Mouse (Mus musculus) olfactory bulb, adult 2 months (tissue): ENCODE results near the gene Fn3k.

Experiments
- CTCF ChIP-seq: fragments of 200-500 bp; IDR thresholded peaks from 2 replicates; pipeline ENCODE4 v1.5.1; 2012; ENCODE audit warnings: low read depth, mild to moderate bottlenecking, low read length, moderate library complexity; ENCODE audit not compliant: insufficient read depth
- POLR2A ChIP-seq: fragments of 200-500 bp; IDR thresholded peaks from 2 replicates; pipeline ENCODE4 v1.6.1; 2012; ENCODE audit warnings: mild to moderate bottlenecking, low read depth, low read length, moderate library complexity; ENCODE audit not compliant: insufficient read depth

- no peak for TF ChIP-seq CTCF
- no peak for TF ChIP-seq POLR2A
Measured at GRCm38 (mm10) chr11:121479476-121480203, 44.9 kb downstream of the Fn3k start.
